Mouse (Mus musculus): ENCODE results near the gene Ptgfrn. TPM values are rescaled to one million over a fixed set of nuclear protein-coding genes. Genes with fewer than 3 reads are reported as not detected.

Gene Ptgfrn
- total RNA-seq, 2 experiments from 2014 or later, result 11.7 to 14.0 TPM

GRCm38 (mm10) chr3:101117386-101117749 lies 7.3 kb upstream of the Ptgfrn start:
- intact Hi-C loops (cut with DNase I), result loop anchor here (10.0 kb wide), 1 partner anchor 157 kb away; no protein-coding TSS in a partner anchor
- DNase-seq, result no peak

GRCm38 (mm10) chr3:101116431-101117385 lies 6.6 kb upstream of the Ptgfrn start:
- intact Hi-C loops (cut with DNase I), result loop anchor here (10.0 kb wide), 1 partner anchor 158 kb away; no protein-coding TSS in a partner anchor
- DNase-seq, result no peak

- intact Hi-C loops (cut with DNase I), result loop anchor here (10.0 kb wide), 1 partner anchor 162 kb away; no protein-coding TSS in a partner anchor
- DNase-seq, result no peak
Measured at GRCm38 (mm10) chr3:101112518-101112894, 2.4 kb upstream of the Ptgfrn start.

- no peak for DNase-seq
- intact Hi-C loops (cut with DNase I), result loop anchor here (10.0 kb wide), 1 partner anchor 163 kb away; no protein-coding TSS in a partner anchor
Measured at GRCm38 (mm10) chr3:101111848-101112517, 1.9 kb upstream of the Ptgfrn start.

DNA sequence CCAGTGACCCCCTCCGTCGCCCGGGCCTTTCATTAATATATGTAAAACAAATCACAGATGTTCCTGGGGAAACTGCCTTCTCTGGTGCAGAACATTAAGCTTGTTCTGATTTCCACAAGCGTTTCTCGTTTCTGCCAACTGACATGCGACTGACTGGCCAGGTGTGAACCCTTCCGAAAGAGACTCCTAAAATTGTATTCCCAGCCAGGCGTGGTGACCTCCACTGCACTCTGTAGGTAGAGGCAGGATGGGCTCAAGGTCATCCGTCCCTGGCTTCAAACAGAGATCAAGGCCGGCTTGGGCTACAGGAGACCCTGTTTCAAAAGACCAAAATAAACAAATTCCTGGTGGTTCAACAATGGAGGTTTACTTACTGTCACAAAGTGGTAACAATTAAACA lies 1.2 kb upstream of the Ptgfrn start:
- intact Hi-C loops (cut with DNase I), result loop anchor here (10.0 kb wide), 1 partner anchor 163 kb away; no protein-coding TSS in a partner anchor

DNA sequence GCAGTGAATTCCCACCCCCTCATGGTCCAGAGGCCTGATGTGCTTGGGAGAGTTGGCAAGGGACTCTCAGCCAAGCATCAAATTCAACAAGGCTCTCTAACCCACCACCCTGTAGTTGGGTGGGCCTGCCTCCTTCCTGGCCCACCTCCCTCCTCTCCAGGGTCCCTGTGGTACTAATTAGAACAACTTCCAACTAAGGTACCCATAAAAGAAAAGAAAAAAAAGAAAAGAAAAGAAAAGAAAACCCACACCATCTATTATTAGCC lies 693 bp upstream of the Ptgfrn start:
- no peak for DNase-seq
- intact Hi-C loops (cut with DNase I), result loop anchor here (10.0 kb wide), 1 partner anchor 164 kb away; no protein-coding TSS in a partner anchor

More for the DNA sequence above, 1.2 kb upstream of the Ptgfrn start:
- DNase-seq, result no peak

GRCm38 (mm10) chr3:101109558-101110021 lies 488 bp downstream of the Ptgfrn start:
- intact Hi-C loops (cut with DNase I), result loop anchor here (10.0 kb wide), 1 partner anchor 165 kb away; no protein-coding TSS in a partner anchor
- peak in 1 of 2 experiments; percentile 29 for DNase-seq

DNA sequence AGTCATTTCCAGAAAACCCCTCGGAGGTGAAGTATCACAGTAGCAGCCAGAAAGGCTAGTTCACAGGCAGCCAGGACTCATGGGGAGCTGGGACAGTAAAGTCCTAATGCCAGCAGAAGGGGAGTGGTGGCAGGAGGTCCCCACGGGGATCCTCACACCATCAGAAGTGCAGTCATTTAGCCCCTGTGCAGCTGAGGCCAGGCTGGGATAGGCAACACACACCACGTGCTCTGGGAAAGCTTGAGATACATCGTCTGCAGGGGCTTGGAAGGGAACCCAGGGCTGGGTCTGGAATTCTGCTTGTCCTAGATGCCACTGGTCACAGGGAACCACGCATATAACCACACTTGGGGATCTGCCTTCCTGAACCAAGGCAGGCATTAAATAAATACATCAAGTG lies 1.2 kb downstream of the Ptgfrn start:
- intact Hi-C loops (cut with DNase I), result no loop called here
- no peak for DNase-seq

DNA sequence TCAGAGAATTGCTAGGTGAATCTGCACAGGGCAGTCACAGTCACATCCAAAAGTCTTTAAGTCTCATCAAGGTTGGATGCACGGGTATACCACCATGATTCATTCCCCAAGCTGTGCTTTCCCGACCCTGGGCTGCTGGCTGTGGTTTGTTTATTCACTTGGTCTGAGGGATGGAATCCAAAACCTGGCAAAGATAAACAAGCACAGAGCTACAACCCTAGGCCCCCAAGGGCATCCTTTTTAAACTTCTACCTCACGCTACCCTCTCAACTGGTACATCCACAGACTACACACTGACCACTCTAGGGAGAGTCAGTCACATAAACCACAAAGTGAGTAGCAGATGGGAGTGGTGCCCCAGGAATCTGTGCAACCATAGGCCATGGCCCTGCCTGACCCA lies 1.8 kb downstream of the Ptgfrn start:
- no peak for DNase-seq
- intact Hi-C loops (cut with DNase I), result no loop called here

DNA sequence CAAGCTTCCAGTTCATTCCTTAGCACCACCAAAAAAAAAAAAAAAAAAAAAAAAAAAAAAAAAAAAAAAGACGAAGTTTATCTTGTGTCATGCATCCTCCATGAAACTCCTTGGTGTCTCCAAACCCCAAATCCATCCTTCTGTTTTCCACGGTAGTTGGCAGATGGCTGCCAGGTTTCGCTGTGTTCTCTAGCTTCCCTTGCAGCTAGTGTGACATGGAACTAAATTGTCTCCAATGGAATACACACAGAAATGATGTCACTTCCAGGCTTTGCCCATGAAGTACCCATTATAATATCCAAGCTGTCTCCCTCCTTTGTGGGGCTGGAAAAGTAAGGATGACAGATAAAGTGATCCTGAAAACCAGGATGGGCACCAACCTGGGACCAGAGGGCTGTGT lies 3.8 kb downstream of the Ptgfrn start:
- intact Hi-C loops (cut with DNase I), result no loop called here
- no peak for DNase-seq

- no peak for DNase-seq
- intact Hi-C loops (cut with DNase I), result no loop called here
Measured at GRCm38 (mm10) chr3:101105486-101105885, 4.6 kb downstream of the Ptgfrn start.

DNA sequence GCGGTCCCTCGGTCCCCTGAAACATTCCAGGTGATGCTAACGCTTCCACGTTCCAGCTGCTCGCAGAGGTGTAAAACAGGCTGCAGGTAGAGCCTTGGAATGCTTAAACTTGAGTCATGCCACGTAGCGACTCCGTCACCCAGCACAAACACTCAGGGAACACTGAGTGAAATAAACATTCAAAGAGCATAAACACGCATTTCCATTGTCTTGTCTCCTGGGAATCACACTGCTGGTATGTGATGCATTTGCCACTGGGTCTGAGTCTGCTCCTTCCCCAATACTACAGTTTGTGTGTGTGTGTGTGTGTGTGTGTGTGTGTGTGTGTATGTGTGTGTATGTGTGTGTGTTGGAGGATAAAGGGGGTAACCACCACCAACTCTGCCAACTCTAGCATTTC lies 5.2 kb downstream of the Ptgfrn start:
- intact Hi-C loops (cut with DNase I), result no loop called here
- no peak for DNase-seq

- DNase-seq, result no peak
- intact Hi-C loops (cut with DNase I), result no loop called here
Measured at GRCm38 (mm10) chr3:101103770-101104169, 6.3 kb downstream of the Ptgfrn start.

- intact Hi-C loops (cut with DNase I), result no loop called here
- no peak for DNase-seq
Measured at GRCm38 (mm10) chr3:101102106-101102505, 8.0 kb downstream of the Ptgfrn start.

DNA sequence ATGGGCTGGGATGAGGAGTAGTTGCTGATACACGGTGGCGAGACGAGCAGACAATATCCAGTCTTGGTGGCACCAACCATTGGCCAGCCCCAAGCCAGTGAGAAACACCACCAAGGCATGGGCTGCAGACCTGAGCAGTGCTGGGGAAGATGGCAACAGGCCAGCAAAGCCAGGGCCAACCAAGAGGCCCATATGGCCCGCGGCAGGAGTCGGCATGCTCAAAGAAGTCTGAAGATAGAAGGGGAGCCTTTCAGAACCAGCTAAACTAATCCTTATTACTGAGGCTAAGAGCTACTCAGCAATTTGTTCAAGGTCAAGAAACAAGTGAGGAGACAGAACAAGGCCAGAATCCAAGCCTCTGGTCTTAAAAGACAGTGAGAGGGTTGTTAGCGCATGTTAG lies 8.9 kb downstream of the Ptgfrn start:
- intact Hi-C loops (cut with DNase I), result no loop called here
- no peak for DNase-seq

- intact Hi-C loops (cut with DNase I), result no loop called here
- DNase-seq, result no peak
Measured at GRCm38 (mm10) chr3:101099701-101100357, 10.2 kb downstream of the Ptgfrn start.

GRCm38 (mm10) chr3:101098073-101098472 lies 12.0 kb downstream of the Ptgfrn start:
- intact Hi-C loops (cut with DNase I), result no loop called here
- no peak for DNase-seq

- DNase-seq, result no peak
- intact Hi-C loops (cut with DNase I), result no loop called here
Measured at GRCm38 (mm10) chr3:101097146-101097800, 12.8 kb downstream of the Ptgfrn start.

- DNase-seq, result no peak
- intact Hi-C loops (cut with DNase I), result no loop called here
Measured at GRCm38 (mm10) chr3:101095761-101096449, 14.2 kb downstream of the Ptgfrn start.

- DNase-seq, result no peak
- intact Hi-C loops (cut with DNase I), result no loop called here
Measured at GRCm38 (mm10) chr3:101092202-101092601, 17.9 kb downstream of the Ptgfrn start.
